Mouse (Mus musculus): ENCODE results near the gene Prim2.

Gene Prim2

DNA sequence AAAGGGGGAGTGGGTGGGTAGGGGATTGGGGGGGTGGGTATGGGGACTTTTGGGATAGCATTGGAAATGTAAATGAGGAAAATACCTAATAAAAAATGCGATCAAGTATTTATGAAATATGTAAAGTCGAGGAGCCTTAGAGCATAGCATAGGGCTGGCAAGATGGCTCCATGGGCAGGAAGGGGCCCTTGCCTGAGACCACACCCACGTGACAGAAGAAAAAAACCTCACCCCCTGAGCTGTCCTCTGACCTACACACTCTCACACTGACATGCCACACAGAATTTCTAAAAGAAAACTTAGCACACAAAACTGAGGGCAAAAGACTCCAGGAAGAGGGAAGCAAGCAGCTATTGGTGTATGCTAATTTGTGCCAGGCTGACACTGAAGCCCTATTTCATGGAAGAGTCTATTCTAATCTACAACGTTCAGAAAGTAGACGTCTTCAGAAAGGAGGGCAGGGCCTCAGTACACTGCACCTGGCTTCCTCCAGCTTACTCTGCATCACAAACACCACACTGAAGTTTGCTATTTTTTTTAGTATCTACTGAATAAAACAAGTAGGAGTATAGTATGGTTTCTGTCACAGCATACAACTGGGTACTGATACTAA, 65.4 kb downstream of the Prim2 start:
- no peak for DNase-seq (ENCODE audit: low spot score in 2 of 2)

DNA sequence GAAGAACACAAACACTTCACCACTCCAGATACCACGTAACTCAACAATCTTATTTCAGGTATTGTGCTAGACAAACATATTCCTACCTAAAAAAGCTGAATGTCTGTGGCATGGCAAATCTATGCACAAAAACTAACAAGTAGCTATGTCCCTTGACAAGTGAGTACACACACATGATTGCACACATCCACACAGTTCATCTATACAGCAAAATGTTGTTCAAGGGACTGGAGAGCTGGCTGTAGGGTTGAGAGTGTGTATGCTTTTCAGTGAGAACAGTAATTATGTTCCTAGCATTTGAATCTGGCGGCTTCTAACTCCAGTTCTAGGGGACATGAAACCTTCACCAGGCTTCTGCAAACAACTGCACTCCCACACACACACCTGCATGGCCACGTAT, 69.9 kb downstream of the Prim2 start:
- DNase-seq (ENCODE audit: low spot score in 2 of 2): no peak

DNA sequence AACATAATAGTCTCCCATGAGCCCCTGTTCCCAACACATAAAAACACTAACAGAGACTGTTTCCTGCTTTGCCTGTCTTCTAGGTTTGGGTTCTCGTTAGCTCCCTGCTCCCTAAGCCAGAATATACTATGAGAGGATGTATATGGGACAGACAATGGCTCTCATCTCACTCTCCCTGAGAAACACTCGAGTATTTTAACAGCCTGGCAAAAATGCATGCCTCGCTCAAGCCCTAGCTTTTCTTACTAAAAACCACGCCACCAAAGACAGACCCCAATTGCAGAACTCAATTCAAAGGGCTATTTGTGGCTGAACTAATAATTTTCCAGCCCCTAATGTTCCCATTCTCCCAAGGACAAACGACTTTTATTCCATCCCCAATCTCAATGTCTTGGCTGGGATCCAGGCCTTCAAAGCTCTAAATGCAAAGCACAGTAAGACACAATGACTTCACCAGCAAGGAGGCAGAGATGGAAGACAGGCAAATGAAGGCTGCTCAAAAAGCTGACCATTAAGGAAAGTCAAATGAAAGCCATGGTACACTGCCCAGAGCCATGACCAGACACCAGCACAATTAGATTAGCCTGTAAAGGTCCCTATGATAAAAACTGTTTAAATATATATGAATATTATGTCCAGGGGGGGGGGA, 70.5 kb downstream of the Prim2 start:
- DNase-seq (ENCODE audit: low spot score in 2 of 2): no peak

- no peak for DNase-seq (ENCODE audit: low spot score in 2 of 2)
Measured at GRCm38 (mm10) chr1:33597043-33597442, 72.6 kb downstream of the Prim2 start.

DNA sequence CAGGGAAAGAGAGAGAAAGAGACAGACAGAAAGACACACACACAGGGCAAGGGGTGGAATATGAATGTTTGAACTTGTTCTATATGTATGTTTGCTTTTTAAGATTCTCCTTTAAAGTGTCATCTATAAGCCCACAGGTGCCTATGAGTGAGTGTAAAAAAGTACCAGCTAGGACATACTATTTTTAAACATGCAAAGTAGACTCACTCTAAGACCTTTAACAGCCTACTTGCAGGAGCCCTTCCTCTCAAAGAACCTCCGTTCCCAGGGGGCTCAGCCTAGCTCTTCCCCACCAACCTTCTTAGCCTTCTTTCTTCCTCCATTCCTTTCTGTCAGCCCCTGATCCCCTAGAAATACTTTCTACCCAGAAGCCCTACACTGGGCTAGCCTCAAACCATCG, 73.7 kb downstream of the Prim2 start:
- DNase-seq (ENCODE audit: low spot score in 2 of 2): no peak

GRCm38 (mm10) chr1:33594966-33595365, 74.6 kb downstream of the Prim2 start:
- DNase-seq (ENCODE audit: low spot score in 2 of 2): no peak

GRCm38 (mm10) chr1:33593718-33594388, 75.7 kb downstream of the Prim2 start:
- no peak for DNase-seq (ENCODE audit: low spot score in 2 of 2)

DNA sequence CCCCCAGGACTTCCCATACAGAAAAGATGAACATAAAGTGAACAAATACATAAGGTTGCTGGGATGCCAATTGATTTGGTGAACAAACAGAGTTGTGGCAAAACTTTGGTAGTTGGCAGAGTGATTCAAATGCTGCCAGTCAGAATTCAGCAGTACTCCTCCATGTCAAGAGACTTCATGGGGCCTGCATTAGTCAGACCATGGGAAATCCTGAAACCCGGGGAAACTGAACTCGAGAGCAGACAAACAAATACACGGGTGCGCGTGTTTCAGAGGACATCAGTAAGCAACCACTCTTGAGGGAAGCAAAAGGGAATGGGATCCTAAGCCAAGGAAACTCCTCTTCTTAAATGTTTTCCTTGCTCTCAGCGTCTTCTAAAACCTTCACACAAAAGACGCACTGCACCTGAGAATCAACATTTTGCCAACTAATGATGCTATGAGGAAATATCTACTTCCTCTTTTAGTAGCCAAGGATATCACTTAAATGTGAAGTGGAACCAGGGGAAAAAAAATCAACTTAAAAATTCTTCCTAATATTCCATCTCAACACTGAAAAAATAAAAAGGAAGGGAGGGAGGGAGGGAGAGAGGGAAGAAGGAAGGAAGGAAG, 77.5 kb downstream of the Prim2 start:
- no peak for DNase-seq (ENCODE audit: low spot score in 2 of 2)

GRCm38 (mm10) chr1:33590556-33591411, 78.8 kb downstream of the Prim2 start:
- DNase-seq (ENCODE audit: low spot score in 2 of 2): no peak

GRCm38 (mm10) chr1:33589531-33589930, 80.1 kb downstream of the Prim2 start:
- DNase-seq (ENCODE audit: low spot score in 2 of 2): no peak

GRCm38 (mm10) chr1:33588557-33588956, 81.0 kb downstream of the Prim2 start:
- no peak for DNase-seq (ENCODE audit: low spot score in 2 of 2)

- no peak for DNase-seq (ENCODE audit: low spot score in 2 of 2)
Measured at GRCm38 (mm10) chr1:33584590-33584978, 85.0 kb downstream of the Prim2 start.

GRCm38 (mm10) chr1:33583817-33584589, 85.6 kb downstream of the Prim2 start:
- no peak for DNase-seq (ENCODE audit: low spot score in 2 of 2)

GRCm38 (mm10) chr1:33578593-33578992, 91.0 kb downstream of the Prim2 start:
- DNase-seq (ENCODE audit: low spot score in 2 of 2): no peak

DNA sequence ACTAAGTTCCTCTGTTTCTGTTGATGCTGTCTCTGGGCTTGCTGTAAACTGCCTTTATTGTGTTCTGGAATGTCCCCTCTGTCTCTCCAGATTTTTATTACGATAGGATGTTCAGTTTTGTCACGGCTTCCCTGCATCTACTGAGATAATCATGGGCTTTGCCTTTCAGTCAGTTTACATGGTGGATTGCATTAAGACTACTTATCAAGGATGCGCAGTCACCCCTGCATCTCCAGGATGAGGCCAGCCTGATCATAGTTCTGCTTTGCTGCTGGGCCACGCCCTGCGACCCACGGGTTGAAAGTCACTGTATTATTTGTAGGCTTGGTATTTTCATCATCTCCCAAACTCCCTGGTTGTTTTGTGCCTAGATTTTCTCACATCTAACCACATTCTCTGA, 95.1 kb downstream of the Prim2 start:
- DNase-seq (ENCODE audit: low spot score in 2 of 2): no peak

DNA sequence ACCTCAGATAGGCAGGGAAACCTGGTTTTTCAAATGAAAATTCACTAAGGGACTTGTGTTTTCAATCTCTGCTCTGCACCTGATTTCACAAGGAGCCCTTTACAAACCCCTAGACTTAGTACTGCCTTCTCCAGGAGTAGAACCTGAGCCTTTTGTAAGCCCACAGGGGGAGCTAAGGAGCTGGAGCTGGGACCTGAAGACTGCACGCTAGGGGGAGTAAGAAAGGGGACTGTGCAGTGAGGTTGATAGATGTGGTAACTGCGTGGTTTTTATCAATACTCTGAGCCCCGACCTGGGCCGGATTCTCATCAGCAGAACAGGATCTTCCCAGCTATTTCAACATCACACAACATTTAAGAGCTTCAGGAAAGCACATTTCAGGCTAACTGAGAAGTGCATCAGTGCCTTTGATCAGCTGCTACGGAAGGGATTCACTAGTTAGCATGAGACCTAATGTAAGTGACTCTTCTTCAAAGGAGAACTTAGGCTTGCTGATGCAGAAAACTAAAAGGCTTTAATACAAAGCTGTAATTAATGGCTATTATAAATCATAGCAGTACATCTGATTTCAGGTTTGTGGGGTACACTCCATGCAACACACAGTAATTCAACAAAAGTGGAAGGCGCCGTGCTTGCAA, 103.7 kb downstream of the Prim2 start:
- no peak for DNase-seq (ENCODE audit: low spot score in 2 of 2)

DNA sequence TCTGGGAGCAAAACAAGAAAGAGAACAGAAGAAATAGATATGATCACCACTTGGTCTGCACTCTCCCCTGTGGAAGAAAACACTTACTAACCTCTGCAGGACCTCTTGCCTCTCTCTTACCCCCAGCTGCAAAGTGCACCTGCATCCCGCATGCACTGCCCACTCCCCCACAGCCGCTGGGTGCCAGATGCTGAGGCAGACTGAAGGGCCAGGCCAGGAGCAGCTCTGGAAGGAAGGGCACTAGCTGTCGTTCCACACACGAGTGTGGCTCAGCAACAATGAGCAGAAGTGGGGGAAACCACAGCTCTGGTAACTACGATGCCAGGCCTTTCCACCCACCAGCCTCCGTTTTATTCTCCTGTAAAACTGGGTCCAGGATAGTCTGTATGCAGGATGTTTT, 105.6 kb downstream of the Prim2 start:
- no peak for DNase-seq (ENCODE audit: low spot score in 2 of 2)

DNA sequence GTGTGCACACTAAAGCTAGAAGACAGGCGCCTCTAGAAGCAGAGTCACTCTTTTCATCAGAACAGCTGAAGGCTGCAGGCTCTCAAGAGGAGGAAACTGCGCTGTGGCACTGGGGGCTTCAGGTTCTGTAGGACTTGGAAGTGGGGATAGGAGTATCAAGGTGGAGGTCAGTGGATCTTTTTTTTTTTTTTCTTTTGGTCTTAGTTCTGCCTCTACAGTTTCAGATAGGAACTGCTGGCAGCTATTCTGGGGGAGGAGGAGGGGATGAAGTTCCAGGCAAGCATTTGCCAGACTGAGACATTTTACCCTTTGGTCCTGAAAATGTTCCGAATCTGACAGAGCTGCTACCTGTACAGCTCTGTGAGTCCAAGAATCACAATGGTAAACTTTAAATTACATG, 106.0 kb downstream of the Prim2 start:
- DNase-seq (ENCODE audit: low spot score in 2 of 2): no peak

- DNase-seq (ENCODE audit: low spot score in 2 of 2): no peak
Measured at GRCm38 (mm10) chr1:33556638-33557037, 113.0 kb downstream of the Prim2 start.

DNA sequence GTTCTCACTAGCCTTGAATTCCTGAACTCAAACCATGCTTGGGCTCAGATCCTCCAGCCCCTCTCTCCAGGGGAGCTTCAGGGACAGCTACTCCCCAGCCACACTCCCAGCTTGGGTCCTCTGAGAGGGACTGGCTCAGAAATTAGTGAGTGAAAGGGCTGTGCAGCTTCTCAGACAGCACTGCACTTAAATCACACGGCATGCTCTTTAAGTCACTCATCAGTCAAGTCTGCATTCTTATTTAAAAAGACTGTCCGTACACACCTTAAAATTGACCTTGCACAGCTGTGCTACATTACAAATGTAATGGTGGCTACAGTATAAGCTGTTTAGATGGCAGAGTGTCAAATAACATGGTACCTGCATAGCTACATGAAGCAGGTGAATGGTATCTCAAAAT, 114.0 kb downstream of the Prim2 start:
- DNase-seq (ENCODE audit: low spot score in 2 of 2): no peak

DNA sequence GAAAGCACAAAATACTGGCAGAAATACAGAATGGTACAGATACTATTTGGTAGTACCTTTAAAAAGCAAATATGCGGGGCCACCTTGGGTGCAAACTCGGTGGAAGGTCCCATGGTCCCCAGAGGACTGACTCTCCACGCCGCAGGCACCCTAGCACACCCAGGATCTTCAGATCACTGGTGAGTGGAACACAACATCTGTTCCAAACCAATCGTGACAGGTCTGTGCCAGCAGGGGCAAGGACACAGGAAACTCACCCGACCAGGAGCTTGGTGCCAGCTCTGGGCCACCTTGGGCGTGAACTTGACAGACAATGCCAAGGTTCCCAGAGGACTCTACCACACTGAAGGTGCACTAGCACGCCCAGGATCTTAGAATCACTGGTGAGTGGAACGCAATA, 118.2 kb downstream of the Prim2 start:
- no peak for DNase-seq (ENCODE audit: low spot score in 2 of 2)
